Mouse (Mus musculus) embryonic fibroblast, embryonic 13.5 days (primary cell): Measurements from ENCODE around the gene Kcnn1. TPM values are rescaled to one million over a fixed set of nuclear protein-coding genes. Genes with fewer than 3 reads are reported as not detected.

Experiments
- H3K27ac ChIP-seq: 2 replicates; pipeline ENCODE4 v1.5.1; 2012; ENCODE audit warnings: low read length, control low read depth, inconsistent platforms; ENCODE audit not compliant: insufficient read depth
- H3K4me1 ChIP-seq: 2 replicates; pipeline ENCODE4 v1.6.1; 2011; ENCODE audit warnings: low read length; ENCODE audit not compliant: control insufficient read depth, insufficient read depth
- H3K4me3 ChIP-seq: 2 replicates; pipeline ENCODE4 v1.5.1; 2011; ENCODE audit warnings: mild to moderate bottlenecking, control low read depth, low read length; ENCODE audit not compliant: insufficient read depth
- CTCF ChIP-seq: IDR thresholded peaks from 2 replicates; pipeline ENCODE4 v1.5.1; 2011; ENCODE audit warnings: mild to moderate bottlenecking, control low read depth, low read length, moderate library complexity, borderline replicate concordance; ENCODE audit not compliant: insufficient read depth
- POLR2A ChIP-seq: IDR thresholded peaks from 2 replicates; pipeline ENCODE4 v1.6.1; 2011; ENCODE audit warnings: low read depth, mild to moderate bottlenecking, control low read depth, low read length, moderate library complexity
- polyA plus RNA-seq: library from polyadenylated mRNA; stranded (reverse); fragments of >200 nt; gene quantifications from 2 replicates; pipeline ENCODE4 v1.2.4, GENCODE M21; 2011; ENCODE audit warnings: low read depth; ENCODE audit not compliant: missing spikeins, insufficient read length

Kcnn1 gene
- polyA plus RNA-seq, 1 experiment, result 2.7 TPM

- Histone ChIP-seq H3K4me1 (no peaks in the 10 kb centered on the region), H3K4me3 (peak within 1 kb of the TSS; percentile 51), H3K27ac (no peak within 1 kb of the TSS)
- TF ChIP-seq CTCF (no peak), POLR2A (peak; percentile 64)
These were observed 58.4 kb downstream of the Kcnn1 start, which contains the start of gene Mast3 for GRCm38 (mm10) chr8:70804481-70805206. TSS of gene Mast3 (minus strand) at chr8:70805054.

- Histone ChIP-seq H3K4me1 (no peaks in the 10 kb centered on the region), H3K27ac (no peak overlapping the region), H3K4me3 (peak overlapping the region; percentile 51)
- TF ChIP-seq POLR2A (no peak), CTCF (no peak)
These were observed 59.1 kb downstream of the Kcnn1 start for GRCm38 (mm10) chr8:70803761-70804480.

GRCm38 (mm10) chr8:70802786-70803510 is 60.1 kb downstream of the Kcnn1 start:
- Histone ChIP-seq H3K4me3 (no peak overlapping the region), H3K27ac (no peak overlapping the region), H3K4me1 (no peaks in the 10 kb centered on the region)
- no peak for TF ChIP-seq POLR2A
- TF ChIP-seq CTCF, result no peak

GRCm38 (mm10) chr8:70801830-70802229 is 61.2 kb downstream of the Kcnn1 start:
- Histone ChIP-seq H3K4me3 (no peak overlapping the region), H3K4me1 (no peaks in the 10 kb centered on the region), H3K27ac (no peak overlapping the region)
- TF ChIP-seq POLR2A (no peak), CTCF (no peak)

GRCm38 (mm10) chr8:70801156-70801555 is 61.9 kb downstream of the Kcnn1 start:
- TF ChIP-seq POLR2A (no peak), CTCF (no peak)
- Histone ChIP-seq H3K4me1 (no peaks in the 10 kb centered on the region), H3K4me3 (no peak overlapping the region), H3K27ac (no peak overlapping the region)

- no peak for TF ChIP-seq POLR2A
- no peak for TF ChIP-seq CTCF
- Histone ChIP-seq H3K4me3 (no peak overlapping the region), H3K27ac (no peak overlapping the region), H3K4me1 (no peaks in the 10 kb centered on the region)
These were observed 62.4 kb downstream of the Kcnn1 start for GRCm38 (mm10) chr8:70800648-70801047.

GRCm38 (mm10) chr8:70798281-70798680 is 64.8 kb downstream of the Kcnn1 start:
- TF ChIP-seq POLR2A, result no peak
- no peak for TF ChIP-seq CTCF
- Histone ChIP-seq H3K4me1 (no peaks in the 10 kb centered on the region), H3K4me3 (0 out of 2 replicates have a peak overlapping the region, but pooled peaks have one; percentile 43), H3K27ac (no peak overlapping the region)

- H3K4me1 ChIP-seq, result no peaks in the 10 kb centered on the region
- H3K4me3 ChIP-seq, result peak overlapping the region; percentile 43
- TF ChIP-seq POLR2A (no peak; the same call in 1 of the 2 replicates), CTCF (no peak)
- no peak overlapping the region for H3K27ac ChIP-seq
These were observed 65.7 kb downstream of the Kcnn1 start for GRCm38 (mm10) chr8:70797081-70798070.
